8 mouse cellular contexts compared by ENCODE assay signal in genomic region chr11:87461780-87462460, GRCm38 (mm10). TPM values are rescaled to one million over a fixed set of nuclear protein-coding genes. Genes with fewer than 3 reads are reported as not detected.
DNase-seq lines count a peak whose midpoint lies in the region; ATAC-seq and TF ChIP-seq lines count a peak whose summit lies in the region.
"Not testable (repeated sequence)": the region's sequence is repeated elsewhere in the genome, so short reads cannot be mapped to it uniquely, and the experiment has no call there.

No protein-coding gene starts in this region.

- not testable (repeated sequence) for H3K27me3 ChIP-seq in forebrain, embryonic 13.5 days; heart, postnatal 0 days (ENCODE audit: control insufficient read depth, insufficient read depth, low read length); liver, embryonic 15.5 days; neural tube, embryonic 11.5 days (ENCODE audit: control insufficient read depth, insufficient read depth, low read length); stomach, embryonic 16.5 days (ENCODE audit: control insufficient read depth, insufficient read depth, low read length)

- H3K4me1 ChIP-seq in forebrain, embryonic 13.5 days; heart, postnatal 0 days (ENCODE audit: control insufficient read depth, insufficient read depth); neural tube, embryonic 11.5 days (ENCODE audit: control insufficient read depth, insufficient read depth, low read length); stomach, embryonic 16.5 days (ENCODE audit: control insufficient read depth, insufficient read depth, low read length): not testable (repeated sequence)
- peaks cover 31% of the 10 kb centered on the region for H3K4me1 ChIP-seq in liver, embryonic 15.5 days (replicated peaks)

- not testable (repeated sequence) for H3K27ac ChIP-seq in forebrain, embryonic 13.5 days
- H3K27ac ChIP-seq in heart, postnatal 0 days (ENCODE audit: low read depth): peak overlapping the region; percentile 12; the same call in 1 of the 2 replicates
- peak overlapping the region; percentile 85; the same call in 1 of the 2 replicates for H3K27ac ChIP-seq in liver, embryonic 15.5 days (replicated peaks)
- 0 out of 2 replicates have a peak overlapping the region, but pooled peaks have one; percentile 21 for H3K27ac ChIP-seq in neural tube, embryonic 11.5 days (ENCODE audit: low read depth, low read length)
- peak overlapping the region; percentile 11; the same call in 1 of the 2 replicates for H3K27ac ChIP-seq in stomach, embryonic 16.5 days (ENCODE audit: low read length)

- H3K4me2 ChIP-seq in forebrain, embryonic 13.5 days: peak overlapping the region; percentile 53
- H3K4me2 ChIP-seq in heart, postnatal 0 days (ENCODE audit: low read depth, low read length): peak overlapping the region; percentile 36; the same call in 1 of the 2 replicates
- H3K4me2 ChIP-seq in liver, embryonic 15.5 days: peak overlapping the region; percentile 63
- H3K4me2 ChIP-seq in neural tube, embryonic 11.5 days (ENCODE audit: low read depth): peak overlapping the region; percentile 16
- peak overlapping the region; percentile 48 for H3K4me2 ChIP-seq in stomach, embryonic 16.5 days (ENCODE audit: low read depth, low read length)

- DNase-seq in heart, postnatal 0 days (ENCODE audit: low spot score): peak; percentile 34
- DNase-seq in kidney, postnatal 36 days: peak; percentile 87 to 88
- DNase-seq in neural tube, embryonic 11.5 days (ENCODE audit: low spot score): peak; percentile 80

- TF ChIP-seq CTCF in heart, postnatal 0 days (IDR thresholded peaks at IDR 0.05; ENCODE audit: low read depth): not testable (repeated sequence)

- whole genome bisulfite sequencing in forebrain, embryonic 13.5 days: under 1% methylated on average over 24 of the region's 58 CpGs
- WGBS in heart, postnatal 0 days: 0% methylated on average over 21 of the region's 58 CpGs
- WGBS in liver, embryonic 15.5 days (ENCODE audit: insufficient replicate concordance): under 1% methylated on average over 26 of the region's 58 CpGs
- under 1% methylated on average over 20 of the region's 58 CpGs for WGBS in neural tube, embryonic 11.5 days
- under 1% methylated on average over 22 of the region's 58 CpGs for WGBS in stomach, embryonic 16.5 days

- H3K9ac ChIP-seq in forebrain, embryonic 13.5 days: 0 out of 2 replicates have a peak overlapping the region, but pooled peaks have one; percentile 30
- not testable (repeated sequence) for H3K9ac ChIP-seq in heart, postnatal 0 days (replicated peaks; ENCODE audit: low read depth, low read length); neural tube, embryonic 11.5 days (ENCODE audit: low read length)
- peak overlapping the region; percentile 26 for H3K9ac ChIP-seq in liver, embryonic 15.5 days
- H3K9ac ChIP-seq in stomach, embryonic 16.5 days (ENCODE audit: low read length): peak overlapping the region; percentile 24; the same call in 1 of the 2 replicates

- ATAC-seq in CD4-positive, CD25-positive, alpha-beta regulatory T cell, adult 4 months: peak; percentile 81
- peak; percentile 99 for ATAC-seq in cerebellum, adult (ENCODE audit: insufficient number of reproducible peaks, low FRiP score, low TSS enrichment)
- ATAC-seq in forebrain, embryonic 13.5 days: peak; percentile 98
- peak; percentile 99 for ATAC-seq in heart, postnatal 0 days (ENCODE audit: insufficient read depth, low read depth)
- peak; percentile 94 for ATAC-seq in liver, embryonic 15.5 days (ENCODE audit: insufficient read depth)
- peak; percentile 99 for ATAC-seq in neural tube, embryonic 11.5 days (ENCODE audit: insufficient read depth, low FRiP score, low TSS enrichment)
- peak; percentile 99 for ATAC-seq in stomach, embryonic 16.5 days (ENCODE audit: insufficient read depth, low FRiP score)

- H3K9me3 ChIP-seq in forebrain, embryonic 13.5 days (replicated peaks); heart, postnatal 0 days (replicated peaks; ENCODE audit: control insufficient read depth, low read length); liver, embryonic 15.5 days (replicated peaks); neural tube, embryonic 11.5 days (ENCODE audit: control insufficient read depth, low read length); stomach, embryonic 16.5 days (replicated peaks; ENCODE audit: control insufficient read depth, low read length): not testable (repeated sequence)

- TF ChIP-seq EP300 in heart, postnatal 0 days (IDR thresholded peaks at IDR 0.05; ENCODE audit: low read depth): not testable (repeated sequence)

- H3K4me3 ChIP-seq in forebrain, embryonic 13.5 days: peak overlapping the region; percentile 31
- peak overlapping the region; percentile 4; the same call in 1 of the 2 replicates for H3K4me3 ChIP-seq in heart, postnatal 0 days (ENCODE audit: low read depth, low read length)
- H3K4me3 ChIP-seq in liver, embryonic 15.5 days (replicated peaks): peak overlapping the region; percentile 26
- H3K4me3 ChIP-seq in neural tube, embryonic 11.5 days (ENCODE audit: low read depth, low read length): not testable (repeated sequence)
- H3K4me3 ChIP-seq in stomach, embryonic 16.5 days (replicated peaks; ENCODE audit: low read length): peak overlapping the region; percentile 34

- H3K36me3 ChIP-seq in forebrain, embryonic 13.5 days (ENCODE audit: poor library complexity, severe bottlenecking); heart, postnatal 0 days (replicated peaks; ENCODE audit: control insufficient read depth, insufficient read depth, low read length); liver, embryonic 15.5 days (replicated peaks); neural tube, embryonic 11.5 days (ENCODE audit: control insufficient read depth, insufficient read depth, low read length); stomach, embryonic 16.5 days (ENCODE audit: control insufficient read depth, insufficient read depth, low read length): not testable (repeated sequence)

RNA-seq across cellular contexts. Expression of gene Tex14, which starts 57.1 kb away (rescaled TPM):
- 1 to 10 TPM in 1 of 2 experiments, under 1 TPM in 1; 0.28 to 1.1 TPM for polyA plus RNA-seq in CD4-positive, CD25-positive, alpha-beta regulatory T cell, adult 4 months (2017; shearing (Covaris generic))
- polyA plus RNA-seq in forebrain, embryonic 13.5 days (2015; fragmentation: Nextera tagmentation; extraction: Ambion mirVana): 0.10 and 0.43 TPM in 2 replicates
- total RNA-seq in heart, postnatal 0 days (2014; rRNA removed; ENCODE audit: low replicate concordance): 0.04 and 0.46 TPM in 2 replicates
- 0.22 TPM in 1 of 2 replicates, not detected in the other for polyA plus RNA-seq in heart, postnatal 0 days (2015; fragmentation: Nextera tagmentation; extraction: Ambion mirVana)
- 0.05 TPM in 2 replicates for polyA plus RNA-seq in liver, embryonic 15.5 days (2015; fragmentation: Nextera tagmentation; extraction: Ambion mirVana)
- 0.45 and 0.61 TPM in 2 replicates for polyA plus RNA-seq in neural tube, embryonic 11.5 days (2014; fragmentation: Nextera tagmentation; extraction: Ambion mirVana)
- polyA plus RNA-seq in stomach, embryonic 16.5 days (2015; fragmentation: Nextera tagmentation; extraction: Ambion mirVana): 0.36 and 1.0 TPM in 2 replicates

RNA-seq across cellular contexts. Expression of gene Rad51c, which starts 57.2 kb away (rescaled TPM):
- 1 to 10 TPM; 1.2 to 1.7 TPM for polyA plus RNA-seq in CD4-positive, CD25-positive, alpha-beta regulatory T cell, adult 4 months (2017; shearing (Covaris generic))
- 10.7 and 11.2 TPM in 2 replicates for polyA plus RNA-seq in forebrain, embryonic 13.5 days (2015; fragmentation: Nextera tagmentation; extraction: Ambion mirVana)
- 3.7 and 6.9 TPM in 2 replicates for total RNA-seq in heart, postnatal 0 days (2014; rRNA removed; ENCODE audit: low replicate concordance)
- polyA plus RNA-seq in heart, postnatal 0 days (2015; fragmentation: Nextera tagmentation; extraction: Ambion mirVana): 4.7 and 5.2 TPM in 2 replicates
- polyA plus RNA-seq in liver, embryonic 15.5 days (2015; fragmentation: Nextera tagmentation; extraction: Ambion mirVana): 4.1 and 4.3 TPM in 2 replicates
- polyA plus RNA-seq in neural tube, embryonic 11.5 days (2014; fragmentation: Nextera tagmentation; extraction: Ambion mirVana): 13.0 and 13.4 TPM in 2 replicates
- 6.3 and 7.1 TPM in 2 replicates for polyA plus RNA-seq in stomach, embryonic 16.5 days (2015; fragmentation: Nextera tagmentation; extraction: Ambion mirVana)

Comparison
In these comparisons a context has a peak if more than half of its experiments do, and no peak if none do; other contexts are left out.
1. DNase-seq: peak in every context shown above with its lines; median percentile 88 in kidney, postnatal 36 days; 80 in neural tube, embryonic 11.5 days; 34 in heart, postnatal 0 days.